Mouse (Mus musculus): ENCODE data around the gene Lcor. TPM values are rescaled to one million over a fixed set of nuclear protein-coding genes. Genes with fewer than 3 reads are reported as not detected.

The Lcor gene
- polyA plus RNA-seq, 1 experiment from 2014 or later: 14.0 TPM

- TF ChIP-seq CTCF (IDR thresholded peaks at IDR 0.05; ENCODE audit: low read depth): no peak
- H3K4me3 ChIP-seq (replicated peaks; ENCODE audit: low read depth, low read length): no peak overlapping the region
- no peak for DNase-seq (ENCODE audit: low spot score)
- no peak overlapping the region for H3K9ac ChIP-seq (ENCODE audit: low read depth, low read length)
- H3K27ac ChIP-seq: no peak overlapping the region
- no peaks in the 10 kb centered on the region for H3K4me1 ChIP-seq (replicated peaks; ENCODE audit: insufficient read depth, low read length)
- H3K4me2 ChIP-seq (ENCODE audit: low read length): no peak overlapping the region
- no peaks in the 10 kb centered on the region for H3K27me3 ChIP-seq (ENCODE audit: insufficient read depth, low read length)
- no peaks in the 10 kb centered on the region for H3K36me3 ChIP-seq (ENCODE audit: insufficient read depth, low read length)
- WGBS: 88% methylated on average over 2 of the region's 2 CpGs
- no peak for ATAC-seq (replicated peaks; ENCODE audit: low FRiP score, low read depth)
- H3K9me3 ChIP-seq (replicated peaks; ENCODE audit: low read length): no peaks in the 10 kb centered on the region
Observed at GRCm38 (mm10) chr19:41573700-41574099, 91.3 kb downstream of the Lcor start.

GRCm38 (mm10) chr19:41577576-41577975 lies 95.1 kb downstream of the Lcor start:
- H3K4me2 ChIP-seq (ENCODE audit: low read length): no peak overlapping the region
- H3K4me1 ChIP-seq (replicated peaks; ENCODE audit: insufficient read depth, low read length): no peaks in the 10 kb centered on the region
- H3K36me3 ChIP-seq (ENCODE audit: insufficient read depth, low read length): peaks cover 11% of the 10 kb centered on the region; the same call in 1 of the 2 replicates
- ATAC-seq (replicated peaks; ENCODE audit: low FRiP score, low read depth) (no peak), DNase-seq (ENCODE audit: low spot score) (no peak)
- H3K4me3 ChIP-seq (replicated peaks; ENCODE audit: low read depth, low read length): no peak overlapping the region
- H3K9ac ChIP-seq (ENCODE audit: low read depth, low read length): no peak overlapping the region
- H3K27ac ChIP-seq: no peak overlapping the region
- TF ChIP-seq CTCF (IDR thresholded peaks at IDR 0.05; ENCODE audit: low read depth): no peak
- no peaks in the 10 kb centered on the region for H3K9me3 ChIP-seq (replicated peaks; ENCODE audit: low read length)
- no peaks in the 10 kb centered on the region for H3K27me3 ChIP-seq (ENCODE audit: insufficient read depth, low read length)

- ATAC-seq (replicated peaks; ENCODE audit: low FRiP score, low read depth): no peak
Observed at GRCm38 (mm10) chr19:41579311-41579920, 97.0 kb downstream of the Lcor start.

GRCm38 (mm10) chr19:41581706-41582420 lies 99.4 kb downstream of the Lcor start, which contains the start of gene Gm340:
Gene Gm340 (plus strand): TSS chr19:41582370.
- DNase-seq (ENCODE audit: low spot score) (no peak), ATAC-seq (replicated peaks; ENCODE audit: low FRiP score, low read depth) (no peak)
- Histone ChIP-seq H3K9ac (ENCODE audit: low read depth, low read length) (no peak within 1 kb of the TSS), H3K36me3 (ENCODE audit: insufficient read depth, low read length) (peaks cover 20% of the 10 kb centered on the region), H3K27ac (no peak within 1 kb of the TSS), H3K4me1 (replicated peaks; ENCODE audit: insufficient read depth, low read length) (no peaks in the 10 kb centered on the region), H3K9me3 (replicated peaks; ENCODE audit: low read length) (no peaks in the 10 kb centered on the region), H3K4me2 (ENCODE audit: low read length) (no peak within 1 kb of the TSS), H3K27me3 (ENCODE audit: insufficient read depth, low read length) (no peaks in the 10 kb centered on the region), H3K4me3 (replicated peaks; ENCODE audit: low read depth, low read length) (no peak within 1 kb of the TSS)
- 90% methylated on average over 23 of the region's 23 CpGs for WGBS
- no peak for TF ChIP-seq CTCF (IDR thresholded peaks at IDR 0.05; ENCODE audit: low read depth)

More at GRCm38 (mm10) chr19:41579311-41579920, 97.0 kb downstream of the Lcor start:
- Histone ChIP-seq H3K27me3 (ENCODE audit: insufficient read depth, low read length) (no peaks in the 10 kb centered on the region), H3K9me3 (replicated peaks; ENCODE audit: low read length) (no peaks in the 10 kb centered on the region), H3K36me3 (ENCODE audit: insufficient read depth, low read length) (peaks cover 16% of the 10 kb centered on the region), H3K4me1 (replicated peaks; ENCODE audit: insufficient read depth, low read length) (no peaks in the 10 kb centered on the region), H3K9ac (ENCODE audit: low read depth, low read length) (no peak overlapping the region), H3K4me2 (ENCODE audit: low read length) (no peak overlapping the region), H3K27ac (no peak overlapping the region), H3K4me3 (replicated peaks; ENCODE audit: low read depth, low read length) (no peak overlapping the region)
- WGBS: 78% methylated on average over 4 of the region's 4 CpGs
- TF ChIP-seq CTCF (IDR thresholded peaks at IDR 0.05; ENCODE audit: low read depth): no peak
- no peak for DNase-seq (ENCODE audit: low spot score)

- no peak for ATAC-seq (replicated peaks; ENCODE audit: low FRiP score, low read depth)
- TF ChIP-seq CTCF (IDR thresholded peaks at IDR 0.05; ENCODE audit: low read depth): no peak
- H3K4me3 ChIP-seq (replicated peaks; ENCODE audit: low read depth, low read length): no peak overlapping the region
- DNase-seq (ENCODE audit: low spot score): no peak
- no peaks in the 10 kb centered on the region for H3K27me3 ChIP-seq (ENCODE audit: insufficient read depth, low read length)
- no peak overlapping the region for H3K4me2 ChIP-seq (ENCODE audit: low read length)
- no peak overlapping the region for H3K27ac ChIP-seq
- 98% methylated on average over 5 of the region's 5 CpGs for WGBS
- no peak overlapping the region for H3K9ac ChIP-seq (ENCODE audit: low read depth, low read length)
- peaks cover 20% of the 10 kb centered on the region for H3K36me3 ChIP-seq (ENCODE audit: insufficient read depth, low read length)
- H3K9me3 ChIP-seq (replicated peaks; ENCODE audit: low read length): no peaks in the 10 kb centered on the region
- H3K4me1 ChIP-seq (replicated peaks; ENCODE audit: insufficient read depth, low read length): no peaks in the 10 kb centered on the region
Observed at GRCm38 (mm10) chr19:41582918-41583514, 100.6 kb downstream of the Lcor start.

GRCm38 (mm10) chr19:41586752-41587151 lies 104.3 kb downstream of the Lcor start:
- TF ChIP-seq CTCF (IDR thresholded peaks at IDR 0.05; ENCODE audit: low read depth): no peak

More at GRCm38 (mm10) chr19:41586752-41587151, 104.3 kb downstream of the Lcor start:
- Histone ChIP-seq H3K36me3 (ENCODE audit: insufficient read depth, low read length) (peaks cover 17% of the 10 kb centered on the region), H3K9ac (ENCODE audit: low read depth, low read length) (no peak overlapping the region), H3K27ac (no peak overlapping the region), H3K27me3 (ENCODE audit: insufficient read depth, low read length) (no peaks in the 10 kb centered on the region), H3K4me1 (replicated peaks; ENCODE audit: insufficient read depth, low read length) (no peaks in the 10 kb centered on the region), H3K9me3 (replicated peaks; ENCODE audit: low read length) (no peaks in the 10 kb centered on the region), H3K4me2 (ENCODE audit: low read length) (no peak overlapping the region), H3K4me3 (replicated peaks; ENCODE audit: low read depth, low read length) (no peak overlapping the region)
- no peak for DNase-seq (ENCODE audit: low spot score)
- no peak for ATAC-seq (replicated peaks; ENCODE audit: low FRiP score, low read depth)
- WGBS: 82% methylated on average over 10 of the region's 10 CpGs
